Mouse (Mus musculus) heart, adult 2 months (tissue): ENCODE data around the gene Mfap1a.

ENCODE experiments used
- CTCF ChIP-seq: fragments of 200-600 bp; IDR thresholded peaks from 2 replicates; pipeline ENCODE4 v1.8.1; 2022; ENCODE audit warnings: antibody characterized with exemption, mild to moderate bottlenecking, moderate library complexity
- POLR2A ChIP-seq: fragments of 200-500 bp; IDR thresholded peaks from 2 replicates; pipeline ENCODE4 v1.6.1; 2011; ENCODE audit warnings: mild to moderate bottlenecking, low read depth, low read length, control low read depth; ENCODE audit not compliant: insufficient read depth

- TF ChIP-seq CTCF, result no peak
- TF ChIP-seq POLR2A, result no peak
These were observed 64.0 kb downstream of the Mfap1a start for GRCm38 (mm10) chr2:121442259-121443067.
